Mouse (Mus musculus): ENCODE data around the gene Ranbp17.
"Not testable (repeated sequence)": the region's sequence is repeated elsewhere in the genome, so short reads cannot be mapped to it uniquely, and the experiment has no call there.

GRCm38 (mm10) chr11:33428238-33428637, 85.3 kb downstream of the Ranbp17 start:
- not testable (repeated sequence) for TF ChIP-seq CTCF, EP300 (IDR thresholded peaks at IDR 0.05; ENCODE audit: low read depth)
